Mouse (Mus musculus): ENCODE measurements at regions not wholly inside any gene's neighbourhood (a gene's known extent, or its start where the extent isn't known, plus 50 kb on each side); places are given as distances from the start of the nearest gene placed in this dataset.

DNA sequence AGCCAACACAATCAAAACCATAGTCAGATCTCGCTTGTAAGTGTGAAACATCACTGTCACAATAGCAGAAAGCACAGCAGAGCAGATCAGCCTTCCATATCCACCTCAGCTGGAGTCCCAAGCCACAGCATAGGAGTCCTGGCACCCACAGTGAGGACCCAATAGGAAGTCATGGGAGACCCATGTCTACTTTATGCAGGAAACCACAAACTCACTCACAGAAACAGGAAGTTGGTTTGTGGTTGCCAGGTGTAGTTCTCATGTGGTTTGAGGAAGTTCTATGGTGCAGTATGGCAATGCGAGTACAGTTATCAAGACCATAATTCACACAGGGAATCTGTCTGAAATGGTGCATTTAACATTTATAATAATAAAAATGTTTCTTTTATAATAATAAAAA, 77.6 kb upstream of the Kctd3 start:
- no peak for DNase-seq

DNA sequence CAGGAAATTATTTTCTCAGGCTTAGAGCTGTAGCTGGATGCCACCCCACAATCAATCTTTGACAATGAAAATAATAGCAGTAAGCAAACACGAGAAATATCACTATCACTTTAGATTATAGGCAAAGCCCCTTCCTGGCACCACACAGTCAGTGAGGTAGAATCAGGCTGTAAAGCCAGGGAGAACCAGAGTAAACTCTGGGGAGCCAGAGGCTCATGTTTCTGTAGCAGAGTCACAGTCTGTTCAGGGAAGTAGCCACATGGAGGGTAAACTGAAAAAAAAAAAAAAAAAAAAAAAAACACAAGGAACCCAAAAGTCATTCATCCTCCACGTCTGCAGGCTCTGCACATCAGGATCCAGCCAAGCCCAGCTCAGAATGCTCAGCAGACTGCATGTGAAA, 73.6 kb upstream of the Kctd3 start:
- DNase-seq, result peak in 1 of 2 experiments; percentile 20

DNA sequence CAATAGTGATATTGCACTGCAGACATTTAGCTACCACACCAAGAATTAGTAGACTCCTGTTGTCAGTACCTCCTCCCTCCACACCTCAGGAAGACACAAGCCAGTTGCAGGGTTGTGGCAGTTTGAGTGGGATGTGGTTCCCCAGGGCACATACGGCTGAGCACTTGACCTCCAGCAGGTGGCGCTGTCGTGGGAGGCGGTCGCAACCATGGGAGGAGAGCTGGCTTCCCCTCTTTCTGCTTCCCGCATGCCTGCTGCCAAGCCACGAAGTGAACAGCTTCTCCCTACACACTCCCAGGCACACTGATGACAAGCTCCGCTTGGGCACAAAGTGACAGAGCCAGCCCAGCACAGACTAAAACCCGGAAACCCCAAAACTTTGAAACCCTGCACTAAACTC, 73.2 kb upstream of the Kctd3 start:
- peak; percentile 86 to 87 for DNase-seq

DNA sequence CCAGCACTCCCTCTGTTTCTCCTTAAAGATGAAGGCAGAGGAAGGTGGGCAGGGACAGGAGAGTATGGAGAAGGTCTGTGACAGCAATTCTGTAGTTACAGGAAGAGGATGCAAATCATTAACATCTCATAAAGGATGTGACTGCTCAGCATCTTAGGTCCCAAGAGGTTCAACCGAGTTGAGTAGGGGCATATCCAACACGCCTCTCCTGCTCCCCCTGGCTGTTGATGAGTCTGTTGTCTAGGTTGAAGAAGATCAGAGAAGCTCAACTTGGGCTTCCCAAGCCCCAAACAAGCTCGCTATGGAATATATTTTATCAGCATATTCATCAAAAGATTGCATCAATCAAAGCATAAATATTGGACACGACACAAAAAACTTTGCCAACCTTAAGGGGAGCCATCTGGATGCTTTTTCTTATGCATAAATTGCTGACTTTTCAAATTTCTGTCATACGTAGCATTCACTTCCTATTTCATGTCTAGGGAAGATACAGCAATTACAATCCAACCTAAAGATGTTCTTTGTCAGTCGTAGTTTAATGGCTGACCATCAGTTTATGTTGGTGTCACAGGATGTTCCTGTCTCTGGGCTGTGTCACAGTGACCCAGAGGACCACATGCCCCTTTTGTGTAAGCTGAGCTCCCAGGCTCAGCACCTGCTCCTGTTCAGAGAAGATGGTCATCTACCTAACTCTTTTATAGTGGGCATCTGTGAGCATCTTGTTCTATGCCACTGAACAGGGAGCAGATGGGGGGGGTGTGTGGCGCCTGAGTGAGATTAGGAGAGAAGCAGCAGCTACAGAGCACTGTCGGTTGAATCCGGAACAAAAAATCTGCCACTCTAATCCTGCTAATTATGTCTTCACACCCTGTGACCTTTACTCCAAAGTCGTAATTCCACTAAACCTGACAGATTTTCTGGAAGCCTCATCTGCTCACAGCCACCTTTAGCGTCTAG, 72.1 kb upstream of the Kctd3 start:
- peak; percentile 70 to 76 for DNase-seq

DNA sequence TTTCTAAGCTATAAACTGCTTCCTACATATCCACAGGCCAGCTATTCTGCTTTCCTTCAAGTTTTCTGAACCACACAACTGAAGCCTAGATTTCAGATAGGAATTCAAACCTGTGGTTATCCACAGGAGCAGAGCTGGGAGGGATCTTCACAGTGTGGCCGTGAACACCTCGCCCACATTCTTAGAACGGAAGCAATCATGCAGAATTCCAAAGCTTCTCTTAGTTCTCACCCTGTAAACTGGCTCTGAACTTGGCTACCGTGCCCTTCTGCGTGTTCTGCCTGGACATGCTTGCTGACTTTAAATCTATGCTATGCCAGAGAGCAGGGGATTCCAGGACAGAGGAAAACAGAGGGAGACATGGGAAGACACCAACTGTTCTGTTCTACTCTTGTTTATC, 70.2 kb upstream of the Kctd3 start:
- DNase-seq, result no peak

DNA sequence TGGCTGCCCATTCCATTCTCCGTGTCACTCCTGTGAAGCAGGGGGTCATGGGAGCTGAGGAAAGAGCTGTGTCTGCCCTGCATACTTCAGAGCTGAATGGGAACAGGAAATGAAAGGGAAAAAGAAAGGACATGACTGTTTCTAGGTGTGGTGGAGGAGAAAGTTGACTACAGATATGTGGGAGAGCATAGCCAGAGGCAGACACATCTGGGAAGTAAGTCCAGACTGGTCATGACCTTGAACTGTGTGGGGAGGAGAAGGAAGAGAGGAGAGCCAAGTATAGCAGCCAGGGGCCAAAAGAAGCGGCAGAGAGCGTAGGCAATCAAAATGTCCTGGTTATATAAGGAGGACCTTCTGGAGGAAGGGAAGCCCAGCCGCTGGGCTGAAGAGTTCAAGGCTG, 68.6 kb upstream of the Kctd3 start:
- no peak for DNase-seq

DNA sequence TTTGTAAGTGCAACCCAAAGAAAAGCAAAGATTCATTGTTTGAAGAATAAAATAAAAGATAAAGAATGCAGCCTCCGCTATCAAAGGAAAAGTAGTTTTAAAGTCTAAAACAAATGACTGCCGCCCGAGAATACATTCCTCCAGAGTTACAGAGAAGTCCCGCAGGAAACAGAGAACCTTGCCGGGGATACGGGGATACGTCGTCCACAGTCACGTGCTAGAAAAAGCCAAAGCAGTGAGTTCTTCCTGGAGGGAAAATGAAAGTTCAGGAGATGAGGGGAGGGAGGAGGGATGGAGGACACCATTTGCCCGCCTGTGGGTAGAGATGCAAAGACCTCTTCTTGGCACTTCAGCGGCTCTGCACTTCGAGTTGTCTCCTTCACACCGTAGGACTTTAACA, 68.0 kb upstream of the Kctd3 start:
- DNase-seq, result no peak

DNA sequence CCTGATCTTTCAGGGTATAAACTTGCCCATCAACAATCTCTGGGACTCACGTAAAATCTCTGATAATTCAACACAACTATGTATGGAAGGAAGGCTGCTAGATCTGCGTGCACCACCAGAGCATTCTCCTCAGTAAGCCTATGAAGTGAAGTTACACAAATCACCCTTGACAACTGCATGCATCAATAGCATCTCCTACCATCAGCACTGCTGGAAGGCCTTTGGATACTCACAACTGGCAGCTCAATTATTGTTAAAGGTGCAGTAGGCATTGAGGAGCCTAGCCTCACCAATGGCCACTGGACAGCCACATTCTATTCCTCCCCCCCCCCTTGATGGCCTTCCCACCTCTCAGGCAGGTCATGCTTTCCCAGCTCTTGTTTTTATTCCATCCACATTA, 64.9 kb upstream of the Kctd3 start:
- DNase-seq, result no peak

DNA sequence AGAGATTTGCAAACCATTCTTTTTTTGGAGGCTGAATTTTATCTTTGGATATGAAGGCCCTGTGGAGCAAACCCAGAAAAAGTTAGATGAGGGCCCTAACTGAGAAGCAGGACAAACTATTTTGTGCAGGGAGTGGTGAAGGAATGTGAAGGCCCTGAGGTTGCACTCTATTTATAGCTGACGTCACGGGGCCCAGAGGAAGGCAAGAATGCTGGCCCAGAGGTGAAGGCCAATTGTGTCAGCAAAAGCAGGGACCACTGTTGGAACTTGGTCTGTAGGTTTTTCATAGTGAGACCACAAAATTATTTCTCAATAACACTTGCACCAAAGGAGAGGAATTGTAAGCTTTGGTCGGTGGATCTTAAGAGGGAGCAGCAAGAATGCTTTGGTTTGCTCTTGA, 60.6 kb upstream of the Kctd3 start:
- no peak for DNase-seq

DNA sequence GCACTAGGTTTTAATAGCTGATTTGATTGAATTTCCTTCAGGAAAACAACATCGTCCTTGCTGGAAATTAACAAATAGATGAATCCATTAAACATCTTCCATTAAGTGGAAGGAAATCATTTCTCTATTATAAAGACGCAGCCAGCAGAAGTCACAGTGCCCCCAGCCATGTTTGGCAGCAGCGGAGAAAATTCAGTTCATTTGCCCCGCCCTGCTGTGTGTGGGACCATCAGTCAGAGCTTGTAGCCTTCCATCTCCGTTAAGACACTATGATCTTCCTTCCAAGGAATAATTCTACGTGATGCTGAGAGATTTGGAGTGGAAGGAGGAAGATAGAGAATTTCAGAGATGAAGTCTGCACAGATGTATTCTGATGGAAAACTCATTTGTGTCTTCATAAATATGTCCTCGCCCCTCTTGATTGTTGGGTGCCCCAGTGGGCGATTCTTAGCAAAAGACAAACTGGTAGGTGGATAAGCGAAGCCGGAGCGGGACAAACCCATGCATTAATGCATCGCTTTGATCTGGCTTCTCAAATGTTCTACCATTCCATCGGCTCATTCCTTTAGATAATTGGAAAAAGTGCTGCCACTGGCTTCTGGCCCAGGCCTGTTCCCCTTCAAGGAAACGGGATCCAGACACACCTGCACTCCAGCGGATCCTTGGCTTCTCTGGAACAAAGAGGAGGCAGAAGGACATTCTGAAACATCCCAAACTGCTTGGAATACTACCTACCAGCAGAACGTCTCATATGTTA, 59.7 kb upstream of the Kctd3 start:
- peak; percentile 80 to 86 for DNase-seq

DNA sequence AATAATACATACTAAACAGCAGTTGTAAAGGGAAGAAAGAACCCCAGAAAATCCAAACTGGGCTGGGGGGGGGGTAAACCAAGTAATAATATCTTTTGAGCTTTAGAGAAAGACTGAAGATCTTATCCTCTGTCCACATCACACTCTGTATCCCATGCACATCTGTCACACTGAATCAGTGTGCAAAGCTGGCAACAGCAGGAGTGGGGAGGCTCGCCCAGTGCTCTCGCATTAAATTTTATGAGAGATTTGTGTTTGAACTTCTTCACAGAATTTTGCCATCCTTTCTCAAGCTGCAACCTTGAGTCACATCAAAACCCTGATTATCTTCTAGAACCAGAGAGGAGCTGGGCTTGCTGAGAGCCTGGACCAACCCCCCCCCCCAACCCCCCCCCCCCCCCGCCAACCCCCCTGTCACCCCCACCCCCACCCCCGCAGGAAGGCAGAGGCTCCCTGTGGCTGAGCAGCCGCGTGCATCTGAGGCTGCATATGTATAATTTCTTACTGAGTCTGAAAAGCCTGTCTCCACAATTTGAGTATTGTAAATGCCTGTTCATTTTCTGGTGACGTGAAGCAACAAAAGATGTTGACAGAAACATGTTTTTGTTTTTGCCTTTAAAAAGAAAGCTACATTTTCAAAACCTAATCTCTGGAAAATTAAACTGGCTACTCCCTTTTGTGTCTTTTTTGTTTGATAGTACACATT, 59.0 kb upstream of the Kctd3 start:
- DNase-seq, result peak; percentile 51 to 56

DNA sequence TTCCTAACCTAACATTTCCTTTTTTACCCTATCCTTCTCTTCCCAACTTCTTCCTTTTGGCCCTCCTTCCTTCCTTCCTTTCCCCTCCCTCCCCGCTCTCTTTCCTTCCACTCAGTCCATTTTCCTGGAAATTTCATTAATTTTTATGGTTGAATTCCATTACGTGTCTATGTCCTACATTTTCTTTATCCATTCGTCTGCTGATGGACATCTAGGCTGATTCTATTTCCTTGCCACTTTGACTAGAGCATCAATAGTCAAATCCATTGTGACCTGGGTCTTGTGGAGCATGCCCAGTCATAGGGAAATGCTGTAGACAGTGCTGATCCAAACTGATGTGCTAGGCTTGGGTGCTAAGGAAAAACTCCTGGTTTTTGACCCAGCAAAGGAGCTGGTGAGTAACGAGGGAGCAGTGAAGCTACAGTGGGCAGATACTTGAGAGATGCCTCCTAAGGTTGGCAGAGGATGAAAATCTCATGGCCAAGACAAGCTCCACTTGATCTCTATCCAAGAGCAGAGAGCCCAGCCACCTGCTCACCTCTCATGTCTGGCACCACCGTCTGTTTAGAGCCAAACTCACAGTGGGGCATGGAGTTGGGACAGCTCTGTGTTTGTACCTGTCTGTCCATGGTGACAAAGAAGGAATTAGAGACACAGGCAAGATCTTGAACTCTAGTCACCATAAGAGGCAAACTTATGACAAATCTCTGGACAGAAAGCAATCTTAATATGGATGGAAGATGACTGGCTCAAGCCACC, 57.7 kb upstream of the Kctd3 start:
- DNase-seq, result peak; percentile 95 to 96

DNA sequence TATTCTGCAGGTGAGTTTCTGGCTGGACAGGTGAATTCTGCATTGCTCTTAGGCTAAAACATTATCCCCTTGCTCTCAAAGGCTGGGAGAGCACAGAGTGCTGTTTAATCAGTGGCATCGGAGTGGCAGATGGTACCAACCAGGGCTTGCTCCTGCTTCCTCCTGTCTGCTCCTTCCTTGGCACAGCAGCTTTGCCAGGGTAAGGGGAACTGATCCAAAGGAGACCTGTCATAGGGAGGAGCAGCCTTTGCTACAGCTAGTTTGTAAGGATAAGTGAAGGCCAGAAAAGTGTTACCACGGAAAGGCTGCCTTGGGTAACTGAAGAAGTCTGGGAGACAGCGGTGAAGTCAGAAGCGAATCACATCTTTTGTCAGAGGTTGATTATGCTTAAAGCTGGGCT, 57.0 kb upstream of the Kctd3 start:
- peak; percentile 93 to 96 for DNase-seq

DNA sequence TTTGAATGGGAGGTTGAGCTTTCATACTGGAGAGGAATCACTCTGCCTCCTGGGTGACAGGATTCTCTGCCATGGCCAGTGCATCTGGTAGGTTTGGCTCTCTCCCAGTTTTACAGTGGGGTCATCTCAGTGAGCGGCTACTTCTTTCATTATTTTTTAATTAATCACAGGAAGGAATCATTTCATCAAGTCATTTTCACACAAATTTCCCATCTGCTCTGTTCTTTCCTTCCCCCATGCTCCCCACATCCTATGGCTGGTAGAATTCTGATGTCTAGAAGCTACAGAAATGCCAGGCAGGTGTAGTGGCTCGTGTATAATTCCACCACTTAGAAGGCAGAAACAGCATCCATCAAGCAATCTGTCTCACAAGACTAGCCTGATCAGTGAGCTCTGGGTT, 56.1 kb upstream of the Kctd3 start:
- DNase-seq, result peak; percentile 91 to 92

DNA sequence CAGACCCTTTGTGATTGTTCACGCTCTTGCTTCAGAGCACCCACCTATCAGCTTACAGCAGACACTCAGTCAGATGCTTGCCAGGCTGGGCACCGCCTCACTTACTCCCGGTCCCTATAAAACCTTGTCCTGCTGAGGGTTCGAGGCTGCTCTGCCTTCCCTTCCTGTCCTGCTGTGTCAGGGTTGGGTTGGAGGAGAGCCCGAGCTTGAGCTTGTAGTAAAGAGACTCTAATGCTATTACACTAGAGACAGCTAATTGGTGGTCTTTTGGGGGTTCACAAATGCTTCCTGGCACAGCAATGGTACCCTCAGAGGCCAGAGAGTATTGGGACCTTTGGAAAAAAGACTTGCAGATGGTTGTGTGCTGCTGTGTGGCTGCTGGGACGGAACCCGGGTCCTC, 55.6 kb upstream of the Kctd3 start:
- peak; percentile 63 to 72 for DNase-seq
